12 mouse cellular contexts compared by ENCODE assay signal in the genomic region with DNA sequence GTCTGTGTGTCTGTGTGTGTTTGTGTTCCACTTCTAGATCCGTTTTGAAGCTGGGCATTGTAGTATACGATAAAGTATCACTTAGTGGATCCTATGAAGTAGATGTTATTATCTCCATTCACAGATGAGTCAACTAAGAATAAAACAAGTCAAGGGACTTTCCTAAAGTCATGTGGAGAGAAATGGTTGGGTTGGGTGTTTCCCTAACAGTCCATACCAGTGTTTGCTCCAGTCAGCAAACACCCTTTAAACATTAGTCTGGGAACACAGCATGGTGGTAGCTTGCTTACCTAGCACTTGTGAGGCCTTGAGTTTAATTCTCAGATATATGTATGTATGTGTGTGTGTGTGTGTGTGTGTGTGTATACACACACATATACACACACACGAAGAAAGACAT.
"Had no signal": no experiment of that assay in that cellular context is flagged by ENCODE, and none has a peak within 500 bp of the region (broad histone marks: within the 10 kb centered on the region; RNA-seq: fewer than 3 reads in every experiment).

No protein-coding gene starts in this region.

- H3K9me3 ChIP-seq: limb, embryonic 15.5 days; liver, embryonic 13.5 days; midbrain, embryonic 15.5 days; neural tube, embryonic 13.5 days had no signal

- H3K4me2 ChIP-seq: limb, embryonic 15.5 days; liver, embryonic 13.5 days; midbrain, embryonic 11.5 days; midbrain, embryonic 15.5 days; neural tube, embryonic 13.5 days had no signal

- ATAC-seq: midbrain, embryonic 15.5 days had no signal

- H3K9ac ChIP-seq: limb, embryonic 15.5 days; liver, embryonic 13.5 days; midbrain, embryonic 15.5 days; neural tube, embryonic 13.5 days had no signal

- H3K27me3 ChIP-seq: limb, embryonic 15.5 days; liver, embryonic 13.5 days; midbrain, embryonic 15.5 days; neural tube, embryonic 13.5 days had no signal

- H3K4me3 ChIP-seq: limb, embryonic 15.5 days; liver, embryonic 13.5 days; midbrain, embryonic 15.5 days; neural tube, embryonic 13.5 days had no signal

- DNase-seq: kidney, adult 8-10 months; kidney, postnatal 25 days; liver, embryonic 13.5 days; lung, adult 18-20 months; lung, postnatal 36 days; right cerebral cortex, postnatal 14 days; thymus, adult 18-20 months; thymus, postnatal 14 days had no signal

- H3K4me1 ChIP-seq: midbrain, embryonic 15.5 days had no signal

- H3K27ac ChIP-seq: limb, embryonic 15.5 days; liver, embryonic 13.5 days; midbrain, embryonic 15.5 days; neural tube, embryonic 13.5 days had no signal

- H3K36me3 ChIP-seq: limb, embryonic 15.5 days; liver, embryonic 13.5 days; midbrain, embryonic 15.5 days; neural tube, embryonic 13.5 days had no signal
